Mouse (Mus musculus): ENCODE measurements at regions not wholly inside any gene's neighbourhood (a gene's known extent, or its start where the extent isn't known, plus 50 kb on each side); places are given as distances from the start of the nearest gene placed in this dataset.

GRCm38 (mm10) chr5:111987036-111987435 is 253.3 kb downstream of the Gm26897 start:
- no peak overlapping the region for H3K27ac ChIP-seq
- no peaks in the 10 kb centered on the region for H3K36me3 ChIP-seq (replicated peaks)
- WGBS: 56% methylated on average over 6 of the region's 6 CpGs
- H3K27me3 ChIP-seq (ENCODE audit: poor library complexity, severe bottlenecking): no peaks in the 10 kb centered on the region
- DNase-seq (ENCODE audit: extremely low spot score, low spot score): no peak
- no peaks in the 10 kb centered on the region for H3K4me1 ChIP-seq
- no peaks in the 10 kb centered on the region for H3K9me3 ChIP-seq
- H3K4me3 ChIP-seq: no peak overlapping the region

- no peak overlapping the region for H3K27ac ChIP-seq
- H3K4me1 ChIP-seq: peaks cover 14% of the 10 kb centered on the region
- H3K4me3 ChIP-seq: no peak overlapping the region
- H3K27me3 ChIP-seq (ENCODE audit: poor library complexity, severe bottlenecking): peaks cover 18% of the 10 kb centered on the region
- no peak for DNase-seq (ENCODE audit: extremely low spot score, low spot score)
- WGBS: 91% methylated on average over 10 of the region's 10 CpGs
- H3K9me3 ChIP-seq: no peaks in the 10 kb centered on the region
- no peaks in the 10 kb centered on the region for H3K36me3 ChIP-seq (replicated peaks)
Measured at GRCm38 (mm10) chr5:111991805-111992204, 258.1 kb downstream of the Gm26897 start.

GRCm38 (mm10) chr5:111993221-111993620 is 259.1 kb downstream of the Cryba4 start:
- DNase-seq (ENCODE audit: extremely low spot score, low spot score): no peak
- Histone ChIP-seq H3K4me1 (peaks cover 17% of the 10 kb centered on the region), H3K27ac (no peak overlapping the region), H3K36me3 (replicated peaks) (no peaks in the 10 kb centered on the region), H3K27me3 (ENCODE audit: poor library complexity, severe bottlenecking) (peaks cover 32% of the 10 kb centered on the region), H3K4me3 (no peak overlapping the region), H3K9me3 (no peaks in the 10 kb centered on the region)
- WGBS: 65% methylated on average over 7 of the region's 7 CpGs

DNA sequence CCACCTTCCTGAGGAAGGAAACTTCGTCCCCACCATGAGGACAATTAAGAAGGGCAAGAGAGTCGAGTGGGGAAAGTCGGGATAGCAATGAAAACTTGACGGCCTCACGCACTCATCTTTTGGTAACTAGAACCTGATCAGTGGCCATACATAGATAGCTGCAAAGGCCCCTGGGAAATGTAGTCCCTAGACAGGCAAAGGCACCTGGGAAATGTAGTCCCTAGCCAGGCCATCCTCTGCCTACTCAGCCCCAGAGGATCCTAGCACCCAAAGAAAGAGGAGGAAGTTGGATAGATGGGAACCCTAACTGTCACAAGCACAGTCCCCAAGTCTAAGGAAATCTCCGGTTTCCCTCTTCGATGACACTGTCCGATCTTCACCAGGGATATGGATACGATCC is 258.4 kb downstream of the Cryba4 start:
- 77% methylated on average over 9 of the region's 9 CpGs for WGBS

GRCm38 (mm10) chr5:111996806-111997205 is 255.5 kb downstream of the Cryba4 start:
- H3K9me3 ChIP-seq: no peaks in the 10 kb centered on the region
- no peak overlapping the region for H3K4me3 ChIP-seq
- H3K27me3 ChIP-seq (ENCODE audit: poor library complexity, severe bottlenecking): peaks cover 67% of the 10 kb centered on the region
- 69% methylated on average over 3 of the region's 3 CpGs for WGBS
- H3K27ac ChIP-seq: no peak overlapping the region
- no peaks in the 10 kb centered on the region for H3K36me3 ChIP-seq (replicated peaks)
- no peak for DNase-seq (ENCODE audit: extremely low spot score, low spot score)
- peaks cover 41% of the 10 kb centered on the region for H3K4me1 ChIP-seq

More for the DNA sequence above, 258.4 kb downstream of the Cryba4 start:
- H3K27ac ChIP-seq: no peak overlapping the region
- H3K27me3 ChIP-seq (ENCODE audit: poor library complexity, severe bottlenecking): peaks cover 40% of the 10 kb centered on the region
- H3K4me1 ChIP-seq: peaks cover 17% of the 10 kb centered on the region
- H3K4me3 ChIP-seq: no peak overlapping the region
- no peaks in the 10 kb centered on the region for H3K36me3 ChIP-seq (replicated peaks)
- H3K9me3 ChIP-seq: no peaks in the 10 kb centered on the region
- no peak for DNase-seq (ENCODE audit: extremely low spot score, low spot score)

- Histone ChIP-seq H3K4me1 (peaks cover 43% of the 10 kb centered on the region), H3K9me3 (peaks cover 9% of the 10 kb centered on the region), H3K4me3 (peak overlapping the region; percentile 34), H3K36me3 (replicated peaks) (no peaks in the 10 kb centered on the region), H3K27ac (peak overlapping the region; percentile 79), H3K27me3 (ENCODE audit: poor library complexity, severe bottlenecking) (peaks cover 78% of the 10 kb centered on the region)
- DNase-seq (ENCODE audit: extremely low spot score, low spot score): peak; percentile 78
- 3% methylated on average over 32 of the region's 32 CpGs for WGBS
Measured at GRCm38 (mm10) chr5:112001742-112002701, 250.3 kb downstream of the Cryba4 start.

DNA sequence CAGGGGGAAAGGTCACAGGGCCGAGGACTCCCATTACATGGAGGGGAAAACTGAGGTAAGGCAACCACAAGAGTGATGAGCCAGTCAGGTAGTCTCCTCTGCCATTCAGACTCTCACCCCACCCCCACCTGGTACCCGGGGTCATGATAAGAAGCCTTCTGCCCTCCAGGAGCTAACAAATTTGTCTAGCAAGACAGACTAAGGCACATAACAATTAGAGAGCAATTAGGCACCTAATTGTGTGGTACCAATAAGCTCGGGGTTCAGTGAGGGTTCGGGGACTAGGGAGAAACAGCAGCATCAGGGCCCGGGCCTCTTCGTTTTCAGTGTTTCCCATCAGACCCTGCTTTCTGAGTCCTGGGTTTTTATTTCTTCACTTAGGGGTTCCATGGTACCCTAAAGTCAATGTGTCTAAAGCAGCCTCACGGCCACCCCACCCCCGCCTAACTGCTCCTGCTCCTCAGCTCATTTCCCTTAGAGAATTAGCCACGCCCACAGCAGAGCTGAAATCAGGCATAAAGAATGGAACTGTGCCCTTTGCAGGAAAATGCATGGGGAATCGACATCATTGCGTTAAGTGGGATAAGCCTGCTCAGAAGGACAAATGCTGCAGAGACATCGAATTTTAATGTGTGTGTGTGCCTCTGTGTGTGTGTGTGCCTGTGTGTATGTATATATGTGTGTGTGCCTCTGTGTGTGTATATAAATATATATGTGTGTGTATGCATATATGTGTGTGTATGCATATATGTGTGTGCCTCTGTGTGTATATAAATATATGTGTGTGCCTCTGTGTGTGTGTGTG is 249.3 kb downstream of the Cryba4 start:
- Histone ChIP-seq H3K27ac (peak overlapping the region; percentile 79), H3K27me3 (ENCODE audit: poor library complexity, severe bottlenecking) (peaks cover 75% of the 10 kb centered on the region), H3K9me3 (peaks cover 12% of the 10 kb centered on the region), H3K36me3 (replicated peaks) (no peaks in the 10 kb centered on the region), H3K4me3 (peak overlapping the region; percentile 34; the same call in 1 of the 2 replicates), H3K4me1 (peaks cover 42% of the 10 kb centered on the region)
- DNase-seq (ENCODE audit: extremely low spot score, low spot score): peak; percentile 33
- 39% methylated on average over 12 of the region's 12 CpGs for WGBS

DNA sequence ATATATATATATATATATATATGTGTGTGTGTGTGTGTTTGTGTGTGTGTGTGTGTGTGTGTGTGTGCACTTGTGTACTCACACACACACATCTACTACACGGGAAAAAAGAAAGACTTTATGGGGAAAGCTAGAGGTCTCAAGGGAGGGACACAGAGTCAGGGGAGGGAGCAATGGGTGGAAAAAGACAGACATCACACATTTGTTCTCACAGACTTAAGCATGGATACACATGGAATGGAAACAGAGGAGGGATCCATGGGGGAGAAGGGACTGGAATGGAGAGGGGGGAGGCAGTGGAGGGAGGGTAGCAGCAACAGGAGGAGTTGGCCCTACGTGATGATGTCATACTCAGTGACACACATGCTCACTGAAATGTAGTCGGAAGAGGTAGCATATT is 248.3 kb downstream of the Cryba4 start:
- Histone ChIP-seq H3K27ac (no peak overlapping the region), H3K27me3 (ENCODE audit: poor library complexity, severe bottlenecking) (peaks cover 74% of the 10 kb centered on the region), H3K4me3 (no peak overlapping the region), H3K36me3 (replicated peaks) (no peaks in the 10 kb centered on the region), H3K9me3 (peaks cover 12% of the 10 kb centered on the region), H3K4me1 (peaks cover 42% of the 10 kb centered on the region)
- 77% methylated on average over 3 of the region's 3 CpGs for WGBS
- no peak for DNase-seq (ENCODE audit: extremely low spot score, low spot score)

GRCm38 (mm10) chr5:112012505-112013164 is 239.7 kb downstream of the Cryba4 start:
- Histone ChIP-seq H3K27me3 (ENCODE audit: poor library complexity, severe bottlenecking) (peaks cover 52% of the 10 kb centered on the region), H3K4me3 (no peak overlapping the region), H3K4me1 (peaks cover 15% of the 10 kb centered on the region), H3K36me3 (replicated peaks) (no peaks in the 10 kb centered on the region), H3K27ac (peak overlapping the region; percentile 58), H3K9me3 (peaks cover 5% of the 10 kb centered on the region; the same call in 1 of the 2 replicates)
- peak; percentile 27 for DNase-seq (ENCODE audit: extremely low spot score, low spot score)
- 28% methylated on average over 9 of the region's 9 CpGs for WGBS

GRCm38 (mm10) chr5:112018925-112019324 is 233.4 kb downstream of the Cryba4 start:
- WGBS: 81% methylated on average over 7 of the region's 7 CpGs
- Histone ChIP-seq H3K4me1 (no peaks in the 10 kb centered on the region), H3K27ac (no peak overlapping the region), H3K4me3 (no peak overlapping the region), H3K36me3 (replicated peaks) (no peaks in the 10 kb centered on the region), H3K27me3 (ENCODE audit: poor library complexity, severe bottlenecking) (no peaks in the 10 kb centered on the region), H3K9me3 (peaks cover 8% of the 10 kb centered on the region; the same call in 1 of the 2 replicates)
- no peak for DNase-seq (ENCODE audit: extremely low spot score, low spot score)

GRCm38 (mm10) chr5:112020882-112021281 is 231.4 kb downstream of the Cryba4 start:
- WGBS: 80% methylated on average over 2 of the region's 2 CpGs
- H3K9me3 ChIP-seq: 0 out of 2 replicates have a peak, but pooled peaks cover 3% of the 10 kb centered on the region

GRCm38 (mm10) chr5:112029955-112030354 is 222.4 kb downstream of the Cryba4 start:
- Histone ChIP-seq H3K36me3 (replicated peaks) (no peaks in the 10 kb centered on the region), H3K27me3 (ENCODE audit: poor library complexity, severe bottlenecking) (peaks cover 17% of the 10 kb centered on the region; the same call in 1 of the 2 replicates), H3K27ac (no peak overlapping the region), H3K4me1 (peaks cover 40% of the 10 kb centered on the region), H3K9me3 (no peaks in the 10 kb centered on the region), H3K4me3 (no peak overlapping the region)
- WGBS: 51% methylated on average over 11 of the region's 11 CpGs
- DNase-seq (ENCODE audit: extremely low spot score, low spot score): peak; percentile 23

More at GRCm38 (mm10) chr5:112020882-112021281, 231.4 kb downstream of the Cryba4 start:
- Histone ChIP-seq H3K27me3 (ENCODE audit: poor library complexity, severe bottlenecking) (no peaks in the 10 kb centered on the region), H3K4me3 (no peak overlapping the region), H3K27ac (no peak overlapping the region), H3K36me3 (replicated peaks) (no peaks in the 10 kb centered on the region), H3K4me1 (0 out of 2 replicates have a peak, but pooled peaks cover 2% of the 10 kb centered on the region)
- DNase-seq (ENCODE audit: extremely low spot score, low spot score): no peak
